ENCODE assay signal across 12 mouse cellular contexts in genomic region chr7:45232716-45233465, GRCm38 (mm10). TPM values are rescaled to one million over a fixed set of nuclear protein-coding genes. Genes with fewer than 3 reads are reported as not detected.
A peak's percentile ranks its signal among the peaks of the same experiment; 100 is the strongest.
DNase-seq lines count a peak whose midpoint lies in the region; ATAC-seq and TF ChIP-seq lines count a peak whose summit lies in the region.
"Had no signal": no experiment of that assay in that cellular context is flagged by ENCODE, and none has a peak within 500 bp of the region (broad histone marks: within the 10 kb centered on the region; RNA-seq: fewer than 3 reads in every experiment).

No protein-coding gene starts in this region.

- WGBS in hindbrain, embryonic 11.5 days: 70% methylated on average over 13 of the region's 13 CpGs
- 67% methylated on average over 13 of the region's 13 CpGs for WGBS in hindbrain, postnatal 0 days

- ATAC-seq in hindbrain, embryonic 11.5 days (ENCODE audit: low FRiP score): no peak
- ATAC-seq in hindbrain, postnatal 0 days: no peak

- peak overlapping the region; percentile 0; the same call in 1 of the 2 replicates for H3K27ac ChIP-seq in hindbrain, embryonic 11.5 days (ENCODE audit: low read depth, low read length)
- H3K27ac ChIP-seq in hindbrain, postnatal 0 days: no peak overlapping the region

- peaks cover 26% of the 10 kb centered on the region for H3K36me3 ChIP-seq in hindbrain, embryonic 11.5 days (ENCODE audit: control insufficient read depth, insufficient read depth, low read length)
- no peaks in the 10 kb centered on the region; the same call in 1 of the 2 replicates for H3K36me3 ChIP-seq in hindbrain, postnatal 0 days (ENCODE audit: insufficient read depth, low read length)

- no peaks in the 10 kb centered on the region for H3K27me3 ChIP-seq in hindbrain, embryonic 11.5 days (ENCODE audit: control insufficient read depth, insufficient read depth, low read length)
- no peaks in the 10 kb centered on the region for H3K27me3 ChIP-seq in hindbrain, postnatal 0 days (ENCODE audit: insufficient read depth, low read length)

- H3K4me1 ChIP-seq in hindbrain, embryonic 11.5 days (replicated peaks; ENCODE audit: control insufficient read depth, insufficient read depth, low read length): peaks cover 7% of the 10 kb centered on the region
- peaks cover 7% of the 10 kb centered on the region; the same call in 1 of the 2 replicates for H3K4me1 ChIP-seq in hindbrain, postnatal 0 days (ENCODE audit: insufficient read depth, low read length)

- H3K9ac ChIP-seq in hindbrain, embryonic 11.5 days (ENCODE audit: low read depth, low read length): no peak overlapping the region
- H3K9ac ChIP-seq in hindbrain, postnatal 0 days (replicated peaks; ENCODE audit: low read length): no peak overlapping the region

- DNase-seq in hindbrain, embryonic 11.5 days (ENCODE audit: low spot score): peak; percentile 19
- DNase-seq in hindbrain, postnatal 0 days (ENCODE audit: low spot score): no peak
- peak; percentile 76 for DNase-seq in right cerebral cortex, adult 18-20 months
- no peak for DNase-seq in right cerebral cortex, postnatal 14 days
- DNase-seq in frontal cortex, adult 2 months (ENCODE audit: extremely low spot score in 1 of 2, low spot score in 1 of 2): peak; percentile 57 to 75
- DNase-seq in right cerebral cortex, postnatal 36 days (ENCODE audit: low spot score in 2 of 2): peak; percentile 18 to 52
- DNase-seq in lung, adult 18-20 months: no peak
- no peak for DNase-seq in embryo, embryonic 10.5 days (ENCODE audit: low spot score)
- DNase-seq: lung, postnatal 4 days had no signal

- TF ChIP-seq CTCF in hindbrain, postnatal 0 days (IDR thresholded peaks at IDR 0.05; ENCODE audit: low read depth): no peak

- H3K4me3 ChIP-seq in hindbrain, embryonic 11.5 days (ENCODE audit: low read depth, low read length): no peak overlapping the region
- no peak overlapping the region for H3K4me3 ChIP-seq in hindbrain, postnatal 0 days (ENCODE audit: low read length)
- H3K4me3 ChIP-seq: myocyte had no signal

- H3K9me3 ChIP-seq in hindbrain, embryonic 11.5 days (ENCODE audit: control insufficient read depth, low read length): no peaks in the 10 kb centered on the region
- no peaks in the 10 kb centered on the region for H3K9me3 ChIP-seq in hindbrain, postnatal 0 days (ENCODE audit: low read length)

- H3K4me2 ChIP-seq in hindbrain, embryonic 11.5 days (replicated peaks; ENCODE audit: low read depth, low read length): no peak overlapping the region
- H3K4me2 ChIP-seq in hindbrain, postnatal 0 days (ENCODE audit: low read depth, low read length): no peak overlapping the region

RNA-seq across cellular contexts. Expression of gene Cd37, which starts 6.0 kb away (rescaled TPM):
- 1.1 and 2.5 TPM in 2 replicates for polyA plus RNA-seq in hindbrain, embryonic 11.5 days (2014; fragmentation: Nextera tagmentation; extraction: Ambion mirVana)
- total RNA-seq in hindbrain, postnatal 0 days (2014; rRNA removed): 0.40 and 1.0 TPM in 2 replicates
- polyA plus RNA-seq in hindbrain, postnatal 0 days (2015; fragmentation: Nextera tagmentation; extraction: Ambion mirVana): 2.2 and 2.4 TPM in 2 replicates
- 10.3 and 11.2 TPM in 2 replicates for polyA plus RNA-seq in frontal cortex, adult 2 months (2012; rRNA removed)

RNA-seq across cellular contexts. Expression of gene Slc6a16, which starts 8.0 kb away (rescaled TPM):
- 0.14 and 0.32 TPM in 2 replicates for polyA plus RNA-seq in hindbrain, embryonic 11.5 days (2014; fragmentation: Nextera tagmentation; extraction: Ambion mirVana)
- total RNA-seq in hindbrain, postnatal 0 days (2014; rRNA removed): 1.3 and 1.8 TPM in 2 replicates
- polyA plus RNA-seq in hindbrain, postnatal 0 days (2015; fragmentation: Nextera tagmentation; extraction: Ambion mirVana): 2.0 and 2.1 TPM in 2 replicates
- polyA plus RNA-seq in frontal cortex, adult 2 months (2012; rRNA removed): 1.1 and 1.2 TPM in 2 replicates
- total RNA-seq: adrenal gland, postnatal 36 days had no signal
- polyA plus RNA-seq: myocyte had no signal

RNA-seq across cellular contexts. Expression of gene Tead2, which starts 17.3 kb away (rescaled TPM):
- 229 and 242 TPM in 2 replicates for polyA plus RNA-seq in hindbrain, embryonic 11.5 days (2014; fragmentation: Nextera tagmentation; extraction: Ambion mirVana)
- 58.0 and 73.6 TPM in 2 replicates for total RNA-seq in hindbrain, postnatal 0 days (2014; rRNA removed)
- 36.0 and 37.3 TPM in 2 replicates for polyA plus RNA-seq in hindbrain, postnatal 0 days (2015; fragmentation: Nextera tagmentation; extraction: Ambion mirVana)
- polyA plus RNA-seq in frontal cortex, adult 2 months (2012; rRNA removed): 6.0 and 9.6 TPM in 2 replicates

RNA-seq across cellular contexts. Expression of gene Dkkl1, which starts 20.9 kb away (rescaled TPM):
- polyA plus RNA-seq in hindbrain, embryonic 11.5 days (2014; fragmentation: Nextera tagmentation; extraction: Ambion mirVana): 1.6 and 1.7 TPM in 2 replicates
- 15.7 and 18.3 TPM in 2 replicates for total RNA-seq in hindbrain, postnatal 0 days (2014; rRNA removed)
- polyA plus RNA-seq in hindbrain, postnatal 0 days (2015; fragmentation: Nextera tagmentation; extraction: Ambion mirVana): 24.0 and 25.4 TPM in 2 replicates
- 29.5 and 29.9 TPM in 2 replicates for polyA plus RNA-seq in frontal cortex, adult 2 months (2012; rRNA removed)
- total RNA-seq: adrenal gland, postnatal 36 days; liver, adult 2 months had no signal

RNA-seq across cellular contexts. Expression of gene Ccdc155, which starts 28.2 kb away (rescaled TPM):
- 0.31 and 0.40 TPM in 2 replicates for polyA plus RNA-seq in hindbrain, embryonic 11.5 days (2014; fragmentation: Nextera tagmentation; extraction: Ambion mirVana)
- total RNA-seq in hindbrain, postnatal 0 days (2014; rRNA removed): 0.10 TPM in 1 of 2 replicates, not detected in the other
- 0.46 and 0.55 TPM in 2 replicates for polyA plus RNA-seq in hindbrain, postnatal 0 days (2015; fragmentation: Nextera tagmentation; extraction: Ambion mirVana)
- polyA plus RNA-seq in frontal cortex, adult 2 months (2012; rRNA removed): 4.1 TPM in 2 replicates
- total RNA-seq: adrenal gland, postnatal 36 days; liver, adult 2 months had no signal
- polyA plus RNA-seq: liver, adult 2 months had no signal

Comparison
In these comparisons a context has a peak if more than half of its experiments do, and no peak if none do; other contexts are left out.
1. DNase-seq: peak in hindbrain, embryonic 11.5 days (single experiment), right cerebral cortex, adult 18-20 months (single experiment), frontal cortex, adult 2 months (2 of 2) and right cerebral cortex, postnatal 36 days (2 of 2); none in hindbrain, postnatal 0 days (single experiment), right cerebral cortex, postnatal 14 days (single experiment), lung, adult 18-20 months (0 of 2) and embryo, embryonic 10.5 days (single experiment).